Mouse (Mus musculus) bone marrow macrophage, adult 2 months (primary cell): ENCODE data around the gene Klrg1. TPM values are rescaled to one million over a fixed set of nuclear protein-coding genes. Genes with fewer than 3 reads are reported as not detected.

ENCODE experiments used
- H3K27ac ChIP-seq: 2 replicates; pipeline ENCODE4 v1.5.1; 2012; ENCODE audit warnings: low read depth, low read length; ENCODE audit not compliant: insufficient read depth
- H3K4me1 ChIP-seq: 2 replicates; pipeline ENCODE4 v1.6.1; 2012; ENCODE audit warnings: low read length; ENCODE audit not compliant: control insufficient read depth, insufficient read depth
- H3K4me3 ChIP-seq: 2 replicates; pipeline ENCODE4 v1.5.1; 2012; ENCODE audit warnings: mild to moderate bottlenecking, low read length, moderate library complexity; ENCODE audit not compliant: insufficient read depth
- CTCF ChIP-seq: IDR thresholded peaks from 2 replicates; pipeline ENCODE4 v1.5.1; 2012; ENCODE audit warnings: low read depth, mild to moderate bottlenecking, low read length, moderate library complexity
- POLR2A ChIP-seq: IDR thresholded peaks from 2 replicates; pipeline ENCODE4 v1.6.1; 2012; ENCODE audit warnings: mild to moderate bottlenecking, low read depth, low read length, borderline replicate concordance
- polyA plus RNA-seq: library from polyadenylated mRNA; stranded (reverse); fragments of >200 nt; gene quantifications from 2 replicates; pipeline ENCODE4 v1.2.4, GENCODE M21; 2012; ENCODE audit not compliant: missing spikeins, insufficient read depth, insufficient read length

Klrg1 gene
- polyA plus RNA-seq, 1 experiment = not detected

DNA sequence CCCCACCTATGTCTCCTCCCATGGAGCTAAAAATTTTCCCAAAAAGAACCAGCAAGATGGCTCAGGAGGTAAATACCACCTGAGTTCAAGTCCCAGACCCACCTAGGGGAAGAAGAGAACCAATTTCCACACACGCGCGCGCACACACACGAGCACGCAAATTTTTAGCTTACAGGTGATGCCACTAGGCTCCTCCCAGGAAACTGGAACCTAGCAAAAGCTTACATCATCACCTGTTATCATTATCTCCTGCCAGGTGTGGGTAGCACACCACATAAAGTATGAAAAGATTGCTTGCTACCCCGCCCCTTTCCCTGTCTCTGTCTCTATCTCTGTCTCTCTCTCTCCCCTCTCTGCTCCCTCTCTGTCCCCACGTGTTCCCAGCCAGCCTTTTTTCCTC is 10.4 kb upstream of the Klrg1 start:
- peaks cover 34% of the 10 kb centered on the region for H3K4me1 ChIP-seq
- no peak for TF ChIP-seq CTCF
- TF ChIP-seq POLR2A = no peak
- no peak overlapping the region for H3K4me3 ChIP-seq
- H3K27ac ChIP-seq = no peak overlapping the region

DNA sequence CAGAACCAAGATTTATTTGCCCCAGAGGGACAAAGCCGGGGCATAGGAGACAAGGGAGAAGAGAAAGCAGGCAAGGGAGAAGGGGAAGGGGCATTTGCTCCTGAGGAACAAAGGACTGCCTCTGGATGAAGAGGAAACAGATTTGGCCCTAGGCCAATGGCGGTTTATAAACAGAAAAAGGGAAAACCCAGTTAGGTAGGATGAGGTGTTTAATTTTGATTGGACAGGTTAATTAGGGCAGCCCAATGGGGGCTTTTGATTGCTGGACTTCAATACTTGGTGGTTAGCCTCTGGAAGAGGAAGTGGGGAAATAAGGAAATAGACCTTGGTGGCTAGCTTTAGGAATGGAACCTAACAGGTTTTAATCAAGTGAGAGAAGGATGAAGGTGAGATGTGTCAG is 9.5 kb upstream of the Klrg1 start:
- peaks cover 33% of the 10 kb centered on the region for H3K4me1 ChIP-seq
- TF ChIP-seq POLR2A (no peak), CTCF (no peak)

DNA sequence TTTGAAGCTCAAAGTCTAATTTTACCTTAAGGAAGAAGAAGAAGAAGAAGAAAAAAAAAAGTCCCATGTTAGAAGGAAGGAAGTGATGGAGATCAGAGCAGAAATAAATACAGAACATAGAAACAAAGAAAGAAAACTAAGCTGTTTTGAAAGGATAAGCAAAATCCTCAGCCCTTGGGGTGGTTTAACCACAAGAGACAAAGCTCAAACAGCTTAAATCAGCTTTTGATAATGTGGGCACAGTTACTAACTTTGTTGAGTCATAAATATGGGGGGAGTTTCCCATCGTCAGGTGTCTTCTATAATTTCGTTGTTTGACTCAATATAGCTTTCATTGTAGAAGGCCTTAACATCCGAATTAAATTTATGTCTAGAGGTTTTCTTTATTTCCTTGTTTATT is 9.1 kb upstream of the Klrg1 start:
- no peak overlapping the region for H3K4me3 ChIP-seq
- H3K27ac ChIP-seq = no peak overlapping the region
- no peak for TF ChIP-seq CTCF
- TF ChIP-seq POLR2A = no peak
- peaks cover 29% of the 10 kb centered on the region for H3K4me1 ChIP-seq

More for the DNA sequence above, 9.5 kb upstream of the Klrg1 start:
- no peak overlapping the region for H3K27ac ChIP-seq
- H3K4me3 ChIP-seq = no peak overlapping the region

DNA sequence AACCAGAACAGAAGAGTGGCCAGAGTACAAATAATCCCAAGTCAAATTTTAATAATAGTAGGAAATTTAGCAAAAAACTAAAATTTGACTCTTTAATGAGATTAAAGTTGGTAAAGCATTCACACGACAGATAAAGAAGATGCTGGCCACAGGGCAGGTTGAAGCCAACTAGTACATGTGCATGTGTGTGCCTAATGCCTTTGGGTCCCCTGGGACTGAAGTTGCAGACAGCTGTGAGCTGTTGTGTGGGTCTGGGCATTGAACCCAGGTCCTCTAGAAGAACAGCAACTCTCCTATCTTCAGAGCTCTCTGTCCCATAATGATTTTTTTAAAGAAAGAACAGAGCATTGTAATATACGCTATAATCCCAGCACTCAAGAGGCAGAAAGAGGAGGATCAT is 8.6 kb upstream of the Klrg1 start:
- TF ChIP-seq POLR2A = no peak
- no peak for TF ChIP-seq CTCF
- peaks cover 29% of the 10 kb centered on the region for H3K4me1 ChIP-seq
- no peak overlapping the region for H3K27ac ChIP-seq
- no peak overlapping the region for H3K4me3 ChIP-seq

DNA sequence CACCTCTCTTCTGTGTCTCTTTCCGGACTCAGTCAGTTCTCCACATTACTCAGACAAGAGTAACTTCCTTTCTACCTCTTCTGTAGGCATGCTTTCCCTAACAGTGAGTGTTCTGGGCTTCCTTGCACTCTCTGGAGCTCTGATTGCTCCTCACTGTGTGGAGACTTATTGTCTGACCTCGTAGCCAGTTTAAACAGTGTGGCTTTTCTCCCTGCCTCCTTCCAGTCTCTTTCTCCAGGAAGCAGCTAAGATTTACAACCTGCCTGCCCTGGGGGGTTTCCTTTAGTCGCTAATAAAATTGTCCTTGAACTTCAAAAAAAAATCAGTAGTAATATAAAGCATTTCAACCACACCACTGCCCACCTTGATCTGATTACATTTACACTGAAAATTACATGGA is 7.6 kb upstream of the Klrg1 start:
- TF ChIP-seq CTCF (no peak), POLR2A (no peak)
- Histone ChIP-seq H3K27ac (no peak overlapping the region), H3K4me3 (no peak overlapping the region), H3K4me1 (peaks cover 29% of the 10 kb centered on the region)

DNA sequence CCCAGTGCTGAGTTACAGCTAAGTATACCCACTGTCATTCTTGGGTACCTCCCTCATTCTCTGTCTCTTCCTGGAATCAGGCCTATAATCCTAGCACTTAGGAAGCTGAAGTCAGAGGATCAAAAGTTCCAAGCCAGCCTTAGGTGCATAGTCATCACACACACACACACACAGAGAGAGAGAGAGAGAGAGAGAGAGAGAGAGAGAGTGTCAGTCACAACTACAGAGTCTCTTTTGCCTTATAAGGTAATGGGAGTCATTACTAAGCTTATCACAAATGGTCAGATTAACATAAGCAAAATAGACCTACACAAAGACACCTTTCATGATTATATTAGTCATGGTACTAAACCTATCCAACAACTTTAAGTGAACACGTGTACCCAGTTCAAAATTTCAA is 6.6 kb upstream of the Klrg1 start:
- H3K27ac ChIP-seq = no peak overlapping the region
- H3K4me3 ChIP-seq = no peak overlapping the region
- H3K4me1 ChIP-seq = peaks cover 29% of the 10 kb centered on the region
- TF ChIP-seq CTCF (no peak), POLR2A (no peak)

DNA sequence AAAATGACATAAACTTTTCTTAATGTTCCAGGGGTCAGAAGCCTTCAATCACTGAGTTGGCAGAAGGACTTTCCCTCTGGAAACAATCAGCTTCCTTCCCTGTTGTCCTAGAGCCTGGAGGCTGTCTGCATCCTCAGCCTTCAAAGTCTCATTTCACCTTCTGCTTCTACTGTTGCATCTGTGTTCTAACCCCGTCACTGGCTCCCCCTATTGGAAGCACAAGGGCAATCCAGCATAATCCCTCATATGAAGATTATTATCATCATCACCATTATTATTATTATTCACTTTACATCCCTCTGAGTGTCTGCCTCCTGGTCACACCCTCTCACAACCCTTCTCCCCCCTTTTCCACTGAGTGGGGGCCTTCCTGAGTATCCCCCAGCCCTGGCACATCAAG is 5.6 kb upstream of the Klrg1 start:
- H3K27ac ChIP-seq = no peak overlapping the region
- TF ChIP-seq CTCF = no peak
- H3K4me3 ChIP-seq = no peak overlapping the region
- H3K4me1 ChIP-seq = peaks cover 19% of the 10 kb centered on the region

DNA sequence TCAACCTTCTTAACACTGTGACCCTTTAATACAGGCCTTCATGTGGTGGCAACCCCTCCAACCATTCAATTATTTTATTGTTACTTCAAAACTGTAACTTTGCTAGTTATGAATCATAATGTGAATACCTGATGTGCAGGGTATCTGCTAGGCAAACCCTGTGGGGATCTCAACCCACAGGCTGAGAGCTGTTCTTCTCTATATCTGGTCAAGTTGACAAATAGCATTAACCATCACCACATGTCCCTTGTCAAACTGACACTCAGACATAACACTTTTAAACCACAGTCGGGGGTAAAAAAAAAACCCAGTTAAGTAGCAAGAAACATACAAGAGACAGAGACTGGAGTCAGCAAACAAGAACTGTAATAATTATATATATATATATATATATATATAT is 2.1 kb upstream of the Klrg1 start:
- Histone ChIP-seq H3K27ac (no peak overlapping the region), H3K4me1 (no peaks in the 10 kb centered on the region), H3K4me3 (no peak overlapping the region)
- TF ChIP-seq CTCF = no peak
- TF ChIP-seq POLR2A = no peak

DNA sequence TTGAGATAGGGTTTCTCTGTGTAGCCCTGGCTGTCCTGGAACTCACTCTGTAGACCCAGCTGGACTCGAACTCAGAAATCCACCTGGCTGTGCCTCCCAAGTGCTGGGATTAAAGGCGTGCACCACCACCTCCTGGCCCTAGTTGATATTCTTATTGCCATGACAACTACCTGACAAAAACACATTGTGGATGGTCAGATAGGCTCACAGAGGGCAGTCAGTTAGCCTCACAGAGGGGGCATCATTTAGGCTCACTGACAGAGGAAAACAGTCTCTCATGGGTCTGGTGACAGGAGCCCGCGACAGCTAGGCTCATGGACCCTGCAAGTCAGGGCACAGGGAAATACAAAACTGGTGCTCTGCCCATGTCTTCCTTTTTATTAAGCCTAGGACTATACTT is 1.6 kb upstream of the Klrg1 start:
- TF ChIP-seq CTCF (no peak), POLR2A (no peak)
- Histone ChIP-seq H3K4me1 (no peaks in the 10 kb centered on the region), H3K4me3 (no peak overlapping the region), H3K27ac (no peak overlapping the region)

DNA sequence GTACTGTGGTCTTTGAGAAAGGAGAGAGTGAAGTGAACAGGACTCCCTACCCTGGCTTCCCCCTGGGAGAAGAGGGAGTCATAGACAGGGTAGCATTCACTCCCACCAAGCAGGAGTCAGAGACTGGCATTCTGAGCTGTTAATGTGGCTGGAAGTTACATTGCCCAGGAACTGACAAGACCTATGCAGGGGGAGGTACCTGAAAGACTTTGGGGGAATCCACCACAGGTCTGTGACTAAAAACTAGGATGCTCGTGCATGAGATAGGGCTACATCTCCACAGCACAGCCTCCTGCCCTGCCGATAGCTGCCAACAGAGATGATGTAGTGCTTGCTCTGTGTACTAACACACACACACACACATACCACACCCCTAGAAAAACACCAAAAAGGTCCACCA is 747 bp upstream of the Klrg1 start:
- TF ChIP-seq CTCF (no peak), POLR2A (no peak)
- Histone ChIP-seq H3K27ac (no peak overlapping the region), H3K4me1 (no peaks in the 10 kb centered on the region), H3K4me3 (no peak overlapping the region)

DNA sequence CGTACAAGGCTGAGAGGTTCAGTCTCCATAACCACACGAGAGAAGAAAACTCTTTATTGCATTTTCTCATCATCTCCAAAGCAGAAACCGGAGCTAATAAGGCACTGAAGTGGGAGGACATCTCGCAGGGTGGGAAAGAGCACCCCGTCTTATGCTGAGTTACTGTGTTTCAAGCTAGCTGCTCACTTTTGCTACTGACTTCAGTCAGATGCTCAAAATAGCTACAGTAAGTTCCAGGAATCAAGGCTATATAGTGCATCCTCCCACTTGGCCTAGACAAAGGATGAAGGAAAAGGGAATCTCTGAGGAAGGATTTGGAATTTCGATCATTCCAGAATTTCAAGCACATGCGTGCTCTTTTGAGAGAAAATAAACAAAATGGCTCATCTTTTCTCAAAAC is 6.1 kb downstream of the Klrg1 start:
- Histone ChIP-seq H3K27ac (no peak overlapping the region), H3K4me1 (no peaks in the 10 kb centered on the region), H3K4me3 (no peak overlapping the region)
- TF ChIP-seq CTCF (no peak), POLR2A (no peak)

DNA sequence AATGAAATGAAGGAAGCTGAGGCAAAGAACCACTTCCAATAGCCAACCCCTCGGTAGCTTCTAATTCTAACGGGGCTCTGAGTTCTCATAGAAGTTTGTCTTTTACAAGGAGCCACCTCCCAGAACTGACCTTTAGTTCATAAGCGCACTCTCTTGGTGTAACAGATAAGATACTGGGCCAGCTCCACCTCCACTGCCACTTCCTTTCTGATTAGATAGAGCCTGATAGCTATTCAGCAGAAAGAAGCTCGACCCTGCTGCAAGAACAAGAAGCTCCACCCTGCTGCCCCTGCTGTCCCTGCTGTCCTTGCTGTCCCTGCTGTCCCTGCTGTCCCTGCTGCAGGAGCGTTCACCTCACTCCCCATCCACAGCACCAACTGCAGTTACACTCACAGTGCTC is 8.1 kb downstream of the Klrg1 start:
- no peak for TF ChIP-seq CTCF
- TF ChIP-seq POLR2A = no peak
- H3K27ac ChIP-seq = no peak overlapping the region

More for the DNA sequence above, 8.1 kb downstream of the Klrg1 start:
- Histone ChIP-seq H3K4me1 (no peaks in the 10 kb centered on the region), H3K4me3 (no peak overlapping the region)
